Mouse (Mus musculus): ENCODE results near the gene Dusp10. TPM values are rescaled to one million over a fixed set of nuclear protein-coding genes. Genes with fewer than 3 reads are reported as not detected.

Gene Dusp10
- polyA plus RNA-seq, 1 experiment from 2014 or later, result 7.0 TPM

- Histone ChIP-seq H3K9ac (no peak overlapping the region), H3K4me2 (no peak overlapping the region), H3K36me3 (ENCODE audit: insufficient read depth) (no peaks in the 10 kb centered on the region), H3K27ac (ENCODE audit: low read depth) (no peak overlapping the region), H3K4me1 (ENCODE audit: insufficient read depth) (no peaks in the 10 kb centered on the region), H3K9me3 (ENCODE audit: low read depth, low read length) (no peaks in the 10 kb centered on the region), H3K27me3 (ENCODE audit: insufficient read depth, low read length) (no peaks in the 10 kb centered on the region), H3K4me3 (ENCODE audit: low read depth, low read length) (no peak overlapping the region)
- TF ChIP-seq CTCF (IDR thresholded peaks at IDR 0.05; ENCODE audit: low read depth), result no peak
- ATAC-seq (ENCODE audit: insufficient read depth) (no peak), DNase-seq (no peak)
- 78% methylated on average over 3 of the region's 3 CpGs for WGBS
These were observed 13.9 kb downstream of the Dusp10 start for GRCm38 (mm10) chr1:184027039-184027438.

- DNase-seq (no peak), ATAC-seq (ENCODE audit: insufficient read depth) (no peak)
- TF ChIP-seq CTCF (IDR thresholded peaks at IDR 0.05; ENCODE audit: low read depth), result no peak
- Histone ChIP-seq H3K4me1 (ENCODE audit: insufficient read depth) (no peaks in the 10 kb centered on the region), H3K9ac (no peak overlapping the region), H3K27me3 (ENCODE audit: insufficient read depth, low read length) (no peaks in the 10 kb centered on the region), H3K9me3 (ENCODE audit: low read depth, low read length) (no peaks in the 10 kb centered on the region), H3K4me3 (ENCODE audit: low read depth, low read length) (no peak overlapping the region), H3K27ac (ENCODE audit: low read depth) (no peak overlapping the region), H3K36me3 (ENCODE audit: insufficient read depth) (no peaks in the 10 kb centered on the region), H3K4me2 (no peak overlapping the region)
- 88% methylated on average over 8 of the region's 8 CpGs for WGBS
These were observed 17.1 kb downstream of the Dusp10 start for GRCm38 (mm10) chr1:184030070-184030802.

- no peak for ATAC-seq (ENCODE audit: insufficient read depth)
- WGBS, result 21% methylated on average over 19 of the region's 19 CpGs
- H3K36me3 ChIP-seq (ENCODE audit: insufficient read depth), result peaks cover 4% of the 10 kb centered on the region; the same call in 1 of the 2 replicates
- H3K27ac ChIP-seq (ENCODE audit: low read depth), result peak overlapping the region; percentile 96
- peak overlapping the region; percentile 71 for H3K4me3 ChIP-seq (ENCODE audit: low read depth, low read length)
- H3K27me3 ChIP-seq (ENCODE audit: insufficient read depth, low read length), result no peaks in the 10 kb centered on the region
- peaks cover 4% of the 10 kb centered on the region; the same call in 1 of the 2 replicates for H3K4me1 ChIP-seq (ENCODE audit: insufficient read depth)
- DNase-seq, result no peak
- H3K4me2 ChIP-seq, result peak overlapping the region; percentile 92
- TF ChIP-seq CTCF (IDR thresholded peaks at IDR 0.05; ENCODE audit: low read depth), result no peak
- peak overlapping the region; percentile 91 for H3K9ac ChIP-seq
- no peaks in the 10 kb centered on the region for H3K9me3 ChIP-seq (ENCODE audit: low read depth, low read length)
These were observed 19.7 kb downstream of the Dusp10 start for GRCm38 (mm10) chr1:184032682-184033389.

- Histone ChIP-seq H3K27ac (ENCODE audit: low read depth) (peak overlapping the region; percentile 96), H3K4me1 (ENCODE audit: insufficient read depth) (peaks cover 4% of the 10 kb centered on the region; the same call in 1 of the 2 replicates), H3K9ac (peak overlapping the region; percentile 91), H3K36me3 (ENCODE audit: insufficient read depth) (peaks cover 4% of the 10 kb centered on the region; the same call in 1 of the 2 replicates), H3K9me3 (ENCODE audit: low read depth, low read length) (no peaks in the 10 kb centered on the region), H3K4me3 (ENCODE audit: low read depth, low read length) (peak overlapping the region; percentile 71), H3K4me2 (peak overlapping the region; percentile 92), H3K27me3 (ENCODE audit: insufficient read depth, low read length) (no peaks in the 10 kb centered on the region)
- peak; percentile 79 for ATAC-seq (ENCODE audit: insufficient read depth)
- under 1% methylated on average over 62 of the region's 63 CpGs for WGBS
- peak; percentile 24; the same call in 1 of the 2 replicates for TF ChIP-seq CTCF (IDR thresholded peaks at IDR 0.05; ENCODE audit: low read depth)
- no peak for DNase-seq
These were observed 20.4 kb downstream of the Dusp10 start for GRCm38 (mm10) chr1:184033390-184034010.

- Histone ChIP-seq H3K27ac (ENCODE audit: low read depth) (peak within 1 kb of the TSS; percentile 96), H3K4me3 (ENCODE audit: low read depth, low read length) (peak within 1 kb of the TSS; percentile 71), H3K9ac (peak within 1 kb of the TSS; percentile 91), H3K4me1 (ENCODE audit: insufficient read depth) (peaks cover 4% of the 10 kb centered on the region; the same call in 1 of the 2 replicates), H3K4me2 (peak within 1 kb of the TSS; percentile 92), H3K27me3 (ENCODE audit: insufficient read depth, low read length) (no peaks in the 10 kb centered on the region), H3K9me3 (ENCODE audit: low read depth, low read length) (no peaks in the 10 kb centered on the region), H3K36me3 (ENCODE audit: insufficient read depth) (peaks cover 4% of the 10 kb centered on the region; the same call in 1 of the 2 replicates)
- under 1% methylated on average over 38 of the region's 38 CpGs for WGBS
- peak; percentile 18; the same call in 1 of the 2 replicates for TF ChIP-seq CTCF (IDR thresholded peaks at IDR 0.05; ENCODE audit: low read depth)
- DNase-seq (peak; percentile 100), ATAC-seq (ENCODE audit: insufficient read depth) (peak; percentile 99)
These were observed 21.0 kb downstream of the Dusp10 start, which contains the start of gene 1700056E22Rik for GRCm38 (mm10) chr1:184034011-184034557. TSS of gene 1700056E22Rik (minus strand) at chr1:184034301.

- no peaks in the 10 kb centered on the region for H3K9me3 ChIP-seq (ENCODE audit: low read depth, low read length)
- no peak for ATAC-seq (ENCODE audit: insufficient read depth)
- H3K27ac ChIP-seq (ENCODE audit: low read depth), result peak overlapping the region; percentile 63
- WGBS, result 0% methylated on average over 12 of the region's 12 CpGs
- H3K4me2 ChIP-seq, result peak overlapping the region; percentile 92
- H3K4me1 ChIP-seq (ENCODE audit: insufficient read depth), result peaks cover 4% of the 10 kb centered on the region; the same call in 1 of the 2 replicates
- peaks cover 4% of the 10 kb centered on the region; the same call in 1 of the 2 replicates for H3K36me3 ChIP-seq (ENCODE audit: insufficient read depth)
- H3K9ac ChIP-seq, result peak overlapping the region; percentile 51
- DNase-seq, result peak; percentile 57
- TF ChIP-seq CTCF (IDR thresholded peaks at IDR 0.05; ENCODE audit: low read depth), result no peak
- H3K4me3 ChIP-seq (ENCODE audit: low read depth, low read length), result peak overlapping the region; percentile 71
- H3K27me3 ChIP-seq (ENCODE audit: insufficient read depth, low read length), result no peaks in the 10 kb centered on the region
These were observed 21.7 kb downstream of the Dusp10 start for GRCm38 (mm10) chr1:184034741-184035181.
